Mouse (Mus musculus) forelimb bud, embryonic 11.5 days (tissue): ENCODE data around the gene Prap1.
"Not testable (repeated sequence)": the region's sequence is repeated elsewhere in the genome, so short reads cannot be mapped to it uniquely, and the experiment has no call there.

Experiments
- DNase-seq: peaks from one replicate; pipeline ENCODE4 v3.0.0-alpha.2; 2012; ENCODE audit warnings: low read depth, low spot score

Prap1 gene

GRCm38 (mm10) chr7:140134033-140134432, 40.8 kb downstream of the Prap1 start:
- not testable (repeated sequence) for DNase-seq

GRCm38 (mm10) chr7:140135106-140135770, 42.0 kb downstream of the Prap1 start:
- DNase-seq, result no peak

- DNase-seq, result peak; percentile 95
Observed at GRCm38 (mm10) chr7:140137135-140138020, 44.2 kb downstream of the Prap1 start, which contains the start of gene Mtg1. Gene Mtg1 (plus strand): TSS chr7:140137564.

- no peak for DNase-seq
Observed at GRCm38 (mm10) chr7:140138021-140138310, 44.8 kb downstream of the Prap1 start.

GRCm38 (mm10) chr7:140141350-140141749, 48.2 kb downstream of the Prap1 start:
- DNase-seq, result peak; percentile 65

GRCm38 (mm10) chr7:140144550-140144949, 51.4 kb downstream of the Prap1 start:
- no peak for DNase-seq
